Mouse (Mus musculus) brain, embryonic 14.5 days (tissue): ENCODE measurements around the gene Wdr70. TPM values are rescaled to one million over a fixed set of nuclear protein-coding genes. Genes with fewer than 3 reads are reported as not detected.

Source experiments
- DNase-seq: peaks from one replicate; pipeline ENCODE4 v3.0.0-alpha.2; 2011; ENCODE audit warnings: low read depth
- CTCF ChIP-seq: fragments of 200-500 bp; IDR thresholded peaks from 2 replicates; pipeline ENCODE4 v1.5.1; 2012; ENCODE audit warnings: inconsistent platforms, mild to moderate bottlenecking, moderate library complexity, borderline replicate concordance; ENCODE audit not compliant: insufficient read depth, insufficient read length; ENCODE audit errors: extremely low read depth
- POLR2A ChIP-seq: fragments of 200-500 bp; IDR thresholded peaks from 2 replicates; pipeline ENCODE4 v1.6.1; 2012; ENCODE audit warnings: mild to moderate bottlenecking, inconsistent platforms, borderline replicate concordance; ENCODE audit not compliant: poor library complexity, insufficient read depth, insufficient read length, severe bottlenecking; ENCODE audit errors: extremely low read depth
- polyA plus RNA-seq: library from polyadenylated mRNA; depleted of rRNA; stranded (reverse); fragments of >200 nt; gene quantifications from 2 replicates; pipeline ENCODE4 v1.2.3, GENCODE M21; 2012

The Wdr70 gene
- polyA plus RNA-seq, 1 experiment, result 38.7 TPM

DNA sequence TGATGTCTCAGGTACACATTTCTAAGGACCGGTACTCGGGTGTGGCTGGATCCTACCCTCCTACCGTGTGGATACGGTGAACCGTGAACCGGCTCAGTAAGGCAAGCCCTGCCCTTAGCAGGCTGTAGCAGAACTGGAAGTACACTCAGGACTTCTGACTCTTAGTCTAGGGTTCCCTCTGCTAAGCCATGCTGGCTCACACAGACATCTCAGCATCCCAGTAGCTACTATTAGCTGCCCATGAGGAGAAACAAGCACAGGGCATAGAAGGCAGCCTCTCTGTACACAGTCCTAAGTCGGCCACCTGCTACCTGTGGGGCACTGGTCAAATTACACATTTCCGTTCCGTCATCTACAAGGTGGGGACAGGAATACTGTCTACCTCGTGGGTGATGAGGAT, 220.1 kb downstream of the Wdr70 start:
- no peak for DNase-seq

DNA sequence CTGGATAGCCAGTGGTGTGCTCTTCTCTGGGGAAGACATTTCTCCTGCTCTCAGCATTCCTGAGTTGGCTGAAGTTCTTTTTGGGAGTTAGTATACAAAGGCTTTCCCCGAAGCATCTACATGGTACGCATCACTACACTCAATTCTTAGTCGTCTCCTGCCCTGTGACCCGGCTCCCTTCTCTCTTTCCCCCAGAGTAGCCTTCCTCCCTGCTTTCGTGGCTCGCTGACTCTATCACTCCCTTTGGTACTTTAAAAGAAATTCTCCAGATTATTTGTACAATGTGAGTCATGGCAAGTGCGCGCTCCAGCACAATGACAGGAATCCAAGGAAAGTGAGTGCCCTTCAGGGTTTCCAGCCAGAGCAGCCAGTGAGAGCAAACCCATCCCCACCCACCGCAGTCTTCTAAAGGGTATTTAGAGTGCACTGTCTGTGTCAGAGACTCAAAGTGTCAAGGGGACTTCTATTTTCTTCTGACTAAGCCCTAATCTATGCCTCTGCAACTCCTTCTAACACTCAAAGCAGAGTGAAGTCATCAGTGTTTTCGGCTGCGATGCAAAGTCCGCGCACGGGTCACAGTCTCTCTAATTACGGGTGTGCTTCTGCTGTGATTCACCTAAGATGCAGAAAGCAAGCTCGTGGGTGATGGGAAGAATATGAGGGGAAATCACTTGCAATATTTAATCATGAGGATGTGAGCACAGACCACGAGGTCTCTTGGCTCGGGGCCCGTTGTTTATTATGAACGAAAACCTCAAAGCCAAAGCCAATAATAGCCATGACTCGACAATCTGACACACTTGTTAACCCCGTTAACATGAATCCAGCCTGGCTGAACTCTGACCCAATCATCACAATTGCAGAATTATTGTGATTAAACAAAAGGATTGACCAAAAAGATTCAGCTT, 221.2 kb downstream of the Wdr70 start:
- peak; percentile 45 for DNase-seq
- TF ChIP-seq POLR2A (no peak), CTCF (no peak)

More for the DNA sequence above, 220.1 kb downstream of the Wdr70 start:
- no peak for TF ChIP-seq CTCF

DNA sequence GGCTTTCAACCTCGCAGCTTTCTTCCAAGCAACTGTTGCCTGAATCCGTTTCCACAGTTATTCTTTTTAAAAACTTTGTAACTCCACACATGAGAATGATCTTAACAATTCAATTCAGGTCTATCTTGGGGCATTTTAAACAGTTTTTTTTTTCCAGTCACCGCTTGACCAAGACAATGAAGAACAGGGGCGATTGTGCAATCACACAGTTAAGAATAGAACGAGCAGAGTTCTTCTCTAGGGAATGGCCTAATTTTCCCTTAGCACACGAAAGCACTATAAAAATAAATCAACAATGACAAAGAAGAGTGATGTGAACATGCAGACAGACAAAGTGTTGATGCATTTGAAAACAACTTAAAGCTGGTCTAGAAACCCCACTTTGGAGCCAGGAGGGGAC, 223.1 kb downstream of the Wdr70 start:
- DNase-seq, result no peak
- no peak for TF ChIP-seq CTCF
- TF ChIP-seq POLR2A, result no peak

DNA sequence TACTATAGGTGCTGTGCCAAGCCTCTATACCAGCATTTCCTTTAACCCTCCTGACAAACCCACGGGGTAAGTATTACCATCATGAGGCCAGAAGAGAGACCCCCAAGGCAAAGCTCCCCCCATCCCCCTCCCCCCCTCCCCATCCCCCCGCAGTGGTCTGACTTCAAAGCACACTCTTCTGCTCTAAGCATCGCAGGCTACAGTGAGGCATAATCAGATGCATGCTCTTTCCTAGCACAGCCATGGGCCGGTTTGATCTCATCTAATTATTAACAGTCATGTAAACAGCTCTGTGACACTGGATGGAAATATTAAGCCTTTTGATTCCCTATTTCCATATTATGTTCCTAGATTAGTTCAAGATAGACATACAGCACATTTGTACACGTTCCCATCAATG, 226.5 kb downstream of the Wdr70 start:
- no peak for TF ChIP-seq CTCF
- TF ChIP-seq POLR2A, result no peak
- no peak for DNase-seq

DNA sequence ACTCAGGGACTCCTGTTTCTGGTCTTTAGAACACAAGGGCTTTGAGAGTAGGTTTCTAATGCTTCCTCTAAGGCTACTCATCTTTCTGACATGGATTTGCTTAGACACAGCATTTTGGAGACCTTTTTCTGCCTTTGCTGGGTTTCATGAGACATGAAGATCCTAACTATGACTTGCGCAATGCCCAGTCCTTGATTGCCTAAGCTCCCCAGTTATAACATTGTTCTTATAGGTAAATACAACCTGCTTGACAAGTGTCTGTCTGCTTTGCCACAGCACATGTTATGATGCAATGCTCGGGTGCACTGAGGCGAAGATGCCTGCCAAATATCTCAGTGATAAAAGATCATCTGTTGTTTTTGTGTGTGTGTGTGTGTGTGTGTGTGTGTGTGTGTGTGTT, 233.7 kb downstream of the Wdr70 start:
- no peak for DNase-seq
- TF ChIP-seq POLR2A (no peak), CTCF (no peak)

DNA sequence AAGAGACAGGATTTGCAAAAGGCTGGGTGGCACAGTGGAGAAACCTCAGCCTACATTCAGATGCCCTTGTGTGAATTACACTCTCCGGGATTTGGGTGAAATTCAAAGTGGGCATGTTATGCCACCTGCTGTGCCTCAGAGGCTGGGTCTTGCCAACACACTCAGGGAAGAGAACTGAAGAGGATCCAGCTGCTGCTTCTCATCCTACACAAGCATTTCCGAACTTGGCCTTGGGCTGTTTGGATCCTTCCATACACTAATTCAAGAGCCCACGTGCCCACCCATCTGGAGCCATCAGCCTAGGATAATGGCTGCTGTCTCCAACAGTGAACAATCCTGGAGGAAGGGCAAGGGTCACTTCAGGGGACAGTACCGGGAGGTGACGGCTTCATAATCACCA, 235.7 kb downstream of the Wdr70 start:
- peak; percentile 12 for DNase-seq

DNA sequence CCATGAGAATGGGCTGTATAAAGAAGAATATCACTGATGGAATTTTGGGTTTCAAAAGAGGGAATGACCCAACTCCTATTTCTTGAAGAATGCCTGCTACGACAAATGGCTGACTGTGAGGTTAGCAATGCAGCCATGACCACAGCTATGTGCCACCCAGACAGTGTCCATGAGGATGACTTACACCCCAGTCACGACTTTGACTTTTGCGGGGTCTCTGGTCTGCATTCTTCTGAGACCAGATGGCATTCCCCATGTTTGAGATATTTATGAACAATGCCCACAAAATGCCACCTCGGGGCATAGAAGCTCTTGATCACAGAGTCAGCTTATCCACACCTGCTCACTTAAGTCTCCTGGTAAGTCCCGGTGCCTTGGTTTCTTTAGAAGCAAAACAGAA, 236.1 kb downstream of the Wdr70 start:
- TF ChIP-seq POLR2A (no peak), CTCF (no peak)
- no peak for DNase-seq

More for the DNA sequence above, 235.7 kb downstream of the Wdr70 start:
- TF ChIP-seq POLR2A, result no peak
- no peak for TF ChIP-seq CTCF

DNA sequence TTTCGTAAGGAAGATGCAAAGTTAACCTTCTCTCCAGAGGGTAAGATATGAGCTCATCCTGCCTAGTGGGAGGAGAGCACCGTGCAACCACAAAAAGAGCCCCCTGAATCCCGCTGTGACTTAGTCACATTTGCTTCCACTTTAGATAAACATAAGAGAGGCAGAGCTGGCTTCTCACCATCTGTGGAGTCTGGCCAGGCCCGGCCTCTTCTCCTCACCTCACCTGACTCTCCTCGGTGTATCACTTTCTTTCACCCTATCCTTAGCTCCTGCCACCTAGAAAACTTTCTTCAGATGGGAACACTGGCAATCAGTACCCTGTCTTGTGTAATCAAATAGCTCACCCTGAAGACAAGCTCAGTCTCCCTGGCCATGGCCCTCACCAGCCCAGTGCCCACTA, 240.2 kb downstream of the Wdr70 start:
- DNase-seq, result no peak
- TF ChIP-seq POLR2A (no peak), CTCF (no peak)

DNA sequence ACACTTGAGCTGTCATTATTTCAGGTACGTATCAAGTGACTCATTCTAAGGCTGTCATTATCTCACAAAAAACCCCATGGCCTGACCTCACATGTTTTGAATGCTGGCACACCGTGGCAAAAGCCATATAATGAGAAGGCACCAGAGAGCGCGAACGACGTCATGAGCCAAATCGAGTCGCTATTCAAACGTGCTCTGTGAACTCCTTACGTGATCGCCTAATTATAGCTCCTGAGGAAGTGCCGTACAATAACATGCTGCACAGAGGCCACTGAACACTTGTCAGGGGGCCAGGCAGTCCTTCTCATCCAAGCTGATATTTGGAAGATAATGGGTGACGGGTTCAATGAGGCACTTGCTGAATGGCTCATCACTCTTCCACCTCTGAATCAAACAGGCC, 241.6 kb downstream of the Wdr70 start:
- peak; percentile 40 for DNase-seq
- TF ChIP-seq POLR2A (no peak), CTCF (no peak)

DNA sequence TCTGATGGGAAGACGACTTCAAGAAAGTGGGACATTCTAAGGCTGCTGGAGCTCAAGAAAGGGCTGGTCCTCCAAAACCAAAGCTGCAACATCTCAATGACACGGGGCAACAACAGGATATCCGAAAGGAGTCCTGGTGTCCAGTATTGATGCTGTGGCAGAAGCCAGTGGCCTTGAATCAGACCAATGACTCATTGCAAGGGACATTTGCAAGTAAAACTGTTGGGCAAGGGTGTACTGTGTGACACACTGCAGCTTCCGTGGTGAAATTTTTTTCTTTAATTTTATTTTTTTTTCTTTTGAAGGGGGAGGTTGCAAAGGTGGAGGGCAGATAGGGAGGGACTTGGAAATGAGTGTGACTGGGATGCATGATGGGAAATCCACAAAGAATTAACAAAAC, 256.6 kb downstream of the Wdr70 start:
- TF ChIP-seq CTCF, result no peak
- no peak for DNase-seq

DNA sequence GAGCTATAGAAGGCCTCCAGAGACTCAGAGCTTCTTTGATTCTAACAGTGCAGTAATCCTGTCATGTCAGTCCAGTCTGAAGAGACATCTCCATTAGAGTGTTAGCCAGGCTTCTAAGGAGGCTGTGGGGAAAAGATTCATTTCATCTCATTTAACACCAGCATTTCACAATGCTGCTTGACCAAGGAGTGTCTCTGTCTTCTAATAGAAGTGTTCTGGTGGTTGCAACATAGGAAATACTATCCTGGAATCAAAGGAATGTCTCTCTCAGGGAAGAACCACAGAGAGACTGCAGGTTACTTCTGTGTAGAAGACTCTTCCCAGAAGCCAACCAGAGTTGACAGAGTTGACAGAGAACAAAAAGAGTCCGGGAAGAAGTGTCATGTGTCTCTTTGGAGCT, 257.3 kb downstream of the Wdr70 start:
- no peak for DNase-seq
- no peak for TF ChIP-seq CTCF

DNA sequence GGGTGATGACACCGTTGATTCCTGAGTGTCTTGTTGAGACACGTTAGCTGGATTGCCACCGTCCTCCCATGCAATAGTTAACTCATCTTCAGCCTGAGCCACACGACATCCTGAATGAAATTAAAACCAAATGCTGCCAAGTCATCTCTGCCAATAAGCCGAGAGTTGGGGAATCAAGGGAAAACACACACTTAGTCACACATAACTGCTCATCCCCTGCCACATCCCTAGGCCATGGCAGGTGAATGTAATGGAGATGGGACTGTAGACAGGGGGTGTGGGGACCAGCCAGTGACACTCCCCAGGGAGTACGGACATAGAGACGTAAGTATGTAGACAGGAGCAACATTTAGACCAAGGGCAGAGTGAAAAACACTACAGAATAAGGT, 260.1 kb downstream of the Wdr70 start:
- TF ChIP-seq CTCF, result no peak
- no peak for TF ChIP-seq POLR2A
- peak; percentile 28 for DNase-seq
